Mouse (Mus musculus): Measurements from ENCODE around the gene Mgea5. TPM values are rescaled to one million over a fixed set of nuclear protein-coding genes. Genes with fewer than 3 reads are reported as not detected.

Mgea5 gene
- polyA plus RNA-seq, 1 experiment from 2014 or later = 93.2 TPM

GRCm38 (mm10) chr19:45736241-45736640, 47.4 kb downstream of the Mgea5 start:
- Histone ChIP-seq H3K4me2 (replicated peaks; ENCODE audit: low read depth, low read length) (no peak overlapping the region), H3K9me3 (ENCODE audit: control insufficient read depth, low read length) (no peaks in the 10 kb centered on the region), H3K36me3 (ENCODE audit: control insufficient read depth, insufficient read depth, low read length) (no peaks in the 10 kb centered on the region), H3K4me1 (replicated peaks; ENCODE audit: control insufficient read depth, insufficient read depth, low read length) (peaks cover 5% of the 10 kb centered on the region), H3K4me3 (ENCODE audit: low read depth, low read length) (no peak overlapping the region), H3K27me3 (ENCODE audit: control insufficient read depth, insufficient read depth, low read length) (peaks cover 95% of the 10 kb centered on the region), H3K9ac (ENCODE audit: low read depth, low read length) (no peak overlapping the region), H3K27ac (ENCODE audit: low read depth, low read length) (no peak overlapping the region)
- DNase-seq (ENCODE audit: low spot score) (no peak), ATAC-seq (ENCODE audit: low FRiP score) (no peak)
- WGBS = 42% methylated on average over 1 of the region's 1 CpGs

DNA sequence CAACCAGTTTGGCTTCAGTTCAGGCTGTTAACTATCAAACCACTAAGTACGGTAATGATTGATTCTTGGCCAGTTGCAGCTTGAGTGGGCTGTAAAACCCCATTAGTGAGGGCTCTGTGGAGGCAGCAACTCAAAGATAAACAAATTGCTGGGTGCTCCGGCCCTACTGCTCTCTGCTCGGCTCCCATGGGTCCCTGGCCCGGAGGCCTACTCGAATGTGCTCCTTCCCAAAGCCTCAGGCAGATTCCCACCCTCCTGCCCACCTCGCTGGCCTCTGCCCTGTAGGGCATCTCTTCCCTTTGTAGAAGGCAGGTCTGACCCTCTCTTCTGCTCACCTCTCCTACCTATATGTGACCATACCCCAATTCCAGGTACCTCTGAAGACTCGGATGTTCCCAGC, 48.9 kb downstream of the Mgea5 start:
- DNase-seq (ENCODE audit: low spot score) (no peak), ATAC-seq (ENCODE audit: low FRiP score) (no peak)
- no peaks in the 10 kb centered on the region for H3K9me3 ChIP-seq (ENCODE audit: control insufficient read depth, low read length)
- H3K4me1 ChIP-seq (replicated peaks; ENCODE audit: control insufficient read depth, insufficient read depth, low read length) = peaks cover 5% of the 10 kb centered on the region
- H3K36me3 ChIP-seq (ENCODE audit: control insufficient read depth, insufficient read depth, low read length) = no peaks in the 10 kb centered on the region
- 33% methylated on average over 7 of the region's 7 CpGs for WGBS
- no peak overlapping the region for H3K27ac ChIP-seq (ENCODE audit: low read depth, low read length)
- no peak overlapping the region for H3K9ac ChIP-seq (ENCODE audit: low read depth, low read length)
- H3K4me3 ChIP-seq (ENCODE audit: low read depth, low read length) = no peak overlapping the region
- H3K27me3 ChIP-seq (ENCODE audit: control insufficient read depth, insufficient read depth, low read length) = peaks cover 99% of the 10 kb centered on the region
- no peak overlapping the region for H3K4me2 ChIP-seq (replicated peaks; ENCODE audit: low read depth, low read length)

DNA sequence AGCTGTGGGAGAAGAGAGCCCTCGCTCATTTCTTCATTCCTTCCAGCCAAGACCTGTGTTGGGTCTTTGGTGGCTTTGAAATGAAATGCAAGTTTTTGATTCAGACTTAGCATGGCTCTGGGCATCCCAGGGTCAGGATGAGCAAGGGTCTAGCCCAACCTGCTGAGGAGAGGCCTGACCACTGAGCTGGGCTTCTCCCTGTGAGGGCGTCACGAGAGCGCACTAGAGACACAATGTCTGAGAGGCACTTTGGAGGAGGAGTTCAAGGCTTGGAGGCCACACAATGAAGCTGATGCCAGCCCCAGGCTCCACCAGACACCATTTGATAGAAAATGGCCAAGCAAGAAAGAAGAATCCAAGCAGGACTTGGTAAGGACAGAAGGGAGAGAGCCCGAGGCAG, 49.4 kb downstream of the Mgea5 start:
- no peak for ATAC-seq (ENCODE audit: low FRiP score)
- 59% methylated on average over 5 of the region's 5 CpGs for WGBS
- no peak overlapping the region for H3K9ac ChIP-seq (ENCODE audit: low read depth, low read length)
- H3K4me2 ChIP-seq (replicated peaks; ENCODE audit: low read depth, low read length) = no peak overlapping the region
- H3K27ac ChIP-seq (ENCODE audit: low read depth, low read length) = no peak overlapping the region
- no peak overlapping the region for H3K4me3 ChIP-seq (ENCODE audit: low read depth, low read length)
- peaks cover 5% of the 10 kb centered on the region for H3K4me1 ChIP-seq (replicated peaks; ENCODE audit: control insufficient read depth, insufficient read depth, low read length)
- peaks cover 95% of the 10 kb centered on the region for H3K27me3 ChIP-seq (ENCODE audit: control insufficient read depth, insufficient read depth, low read length)
- H3K36me3 ChIP-seq (ENCODE audit: control insufficient read depth, insufficient read depth, low read length) = no peaks in the 10 kb centered on the region
- no peaks in the 10 kb centered on the region for H3K9me3 ChIP-seq (ENCODE audit: control insufficient read depth, low read length)
- no peak for DNase-seq (ENCODE audit: low spot score)

DNA sequence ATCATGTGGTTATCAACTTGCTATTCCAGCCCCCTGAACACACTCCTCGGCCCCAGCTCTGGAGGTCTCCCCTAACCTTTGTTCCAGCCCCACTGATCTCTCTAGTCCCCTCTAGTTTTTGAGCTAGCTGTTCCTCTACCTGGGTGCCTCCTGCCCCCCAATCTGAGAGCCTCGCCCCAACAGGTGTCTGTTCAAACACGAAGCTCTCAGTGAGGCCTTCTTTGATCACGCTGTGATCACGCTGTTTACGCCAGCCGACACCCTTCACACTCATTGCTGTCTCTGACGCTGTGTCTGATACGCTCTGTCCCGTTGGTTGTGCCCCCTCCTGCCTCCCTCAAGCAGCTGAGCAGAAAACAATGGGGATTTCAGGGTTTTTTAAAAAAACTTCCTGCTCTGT, 50.1 kb downstream of the Mgea5 start:
- Histone ChIP-seq H3K9me3 (ENCODE audit: control insufficient read depth, low read length) (no peaks in the 10 kb centered on the region), H3K4me3 (ENCODE audit: low read depth, low read length) (no peak overlapping the region), H3K9ac (ENCODE audit: low read depth, low read length) (no peak overlapping the region), H3K27me3 (ENCODE audit: control insufficient read depth, insufficient read depth, low read length) (peaks cover 93% of the 10 kb centered on the region), H3K36me3 (ENCODE audit: control insufficient read depth, insufficient read depth, low read length) (no peaks in the 10 kb centered on the region), H3K27ac (ENCODE audit: low read depth, low read length) (no peak overlapping the region), H3K4me2 (replicated peaks; ENCODE audit: low read depth, low read length) (no peak overlapping the region), H3K4me1 (replicated peaks; ENCODE audit: control insufficient read depth, insufficient read depth, low read length) (peaks cover 5% of the 10 kb centered on the region)
- no peak for DNase-seq (ENCODE audit: low spot score)
- 8% methylated on average over 10 of the region's 10 CpGs for WGBS
- ATAC-seq (ENCODE audit: low FRiP score) = no peak

- H3K4me3 ChIP-seq (ENCODE audit: low read depth, low read length) = no peak overlapping the region
- H3K4me1 ChIP-seq (replicated peaks; ENCODE audit: control insufficient read depth, insufficient read depth, low read length) = no peaks in the 10 kb centered on the region; the same call in 1 of the 2 replicates
- peaks cover 91% of the 10 kb centered on the region for H3K27me3 ChIP-seq (ENCODE audit: control insufficient read depth, insufficient read depth, low read length)
- 82% methylated on average over 7 of the region's 7 CpGs for WGBS
- no peaks in the 10 kb centered on the region for H3K9me3 ChIP-seq (ENCODE audit: control insufficient read depth, low read length)
- no peak overlapping the region for H3K9ac ChIP-seq (ENCODE audit: low read depth, low read length)
- no peak overlapping the region for H3K27ac ChIP-seq (ENCODE audit: low read depth, low read length)
- DNase-seq (ENCODE audit: low spot score) = no peak
- H3K36me3 ChIP-seq (ENCODE audit: control insufficient read depth, insufficient read depth, low read length) = no peaks in the 10 kb centered on the region
- ATAC-seq (ENCODE audit: low FRiP score) = no peak
- H3K4me2 ChIP-seq (replicated peaks; ENCODE audit: low read depth, low read length) = no peak overlapping the region
Measured at GRCm38 (mm10) chr19:45731658-45732057, 52.0 kb downstream of the Mgea5 start.

DNA sequence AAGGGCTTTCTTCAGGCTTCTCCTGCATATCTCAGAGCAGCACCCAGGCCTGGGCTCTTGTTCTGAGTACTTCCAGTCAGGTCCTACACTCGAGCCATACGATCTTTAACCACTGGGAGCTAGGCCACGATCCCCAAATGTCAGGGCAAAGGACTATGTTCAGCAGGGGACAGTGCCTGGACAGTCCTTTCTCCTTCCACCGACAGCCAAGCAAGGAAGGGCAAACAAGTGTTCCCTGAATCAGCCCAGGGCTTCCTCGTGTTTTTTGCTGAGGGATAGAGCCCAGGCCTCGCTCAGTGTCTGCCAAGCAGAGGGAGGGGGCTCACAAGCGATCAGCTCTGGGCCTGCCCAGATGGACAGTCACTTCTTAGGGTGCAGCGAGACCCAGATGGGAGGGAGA, 53.6 kb downstream of the Mgea5 start:
- Histone ChIP-seq H3K4me1 (replicated peaks; ENCODE audit: control insufficient read depth, insufficient read depth, low read length) (no peaks in the 10 kb centered on the region; the same call in 1 of the 2 replicates), H3K4me3 (ENCODE audit: low read depth, low read length) (no peak overlapping the region), H3K27ac (ENCODE audit: low read depth, low read length) (no peak overlapping the region), H3K9ac (ENCODE audit: low read depth, low read length) (no peak overlapping the region), H3K36me3 (ENCODE audit: control insufficient read depth, insufficient read depth, low read length) (no peaks in the 10 kb centered on the region), H3K27me3 (ENCODE audit: control insufficient read depth, insufficient read depth, low read length) (peaks cover 89% of the 10 kb centered on the region), H3K9me3 (ENCODE audit: control insufficient read depth, low read length) (no peaks in the 10 kb centered on the region), H3K4me2 (replicated peaks; ENCODE audit: low read depth, low read length) (no peak overlapping the region)
- ATAC-seq (ENCODE audit: low FRiP score) = no peak
- 68% methylated on average over 8 of the region's 8 CpGs for WGBS
- DNase-seq (ENCODE audit: low spot score) = no peak

DNA sequence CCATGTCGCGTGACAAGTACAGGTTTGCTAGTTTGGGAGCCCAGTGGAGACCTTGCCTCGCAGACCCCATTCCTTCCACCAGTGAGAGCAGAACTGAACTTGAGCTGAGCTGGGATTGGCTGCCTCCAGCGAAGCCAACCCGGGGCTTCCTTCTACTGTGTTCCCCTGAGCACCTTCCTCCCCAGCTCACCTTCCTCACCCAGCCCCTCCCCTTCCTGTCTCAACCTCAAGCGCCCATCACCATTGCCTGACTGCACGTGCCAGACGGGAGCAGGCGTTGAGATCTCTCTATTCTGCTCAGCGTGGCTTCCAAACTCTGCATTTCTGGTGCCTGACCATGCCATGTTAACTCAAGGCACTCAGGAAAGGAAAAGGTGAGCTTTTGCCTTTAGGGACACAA, 56.4 kb downstream of the Mgea5 start:
- Histone ChIP-seq H3K9me3 (ENCODE audit: control insufficient read depth, low read length) (no peaks in the 10 kb centered on the region), H3K36me3 (ENCODE audit: control insufficient read depth, insufficient read depth, low read length) (no peaks in the 10 kb centered on the region), H3K4me2 (replicated peaks; ENCODE audit: low read depth, low read length) (no peak overlapping the region), H3K9ac (ENCODE audit: low read depth, low read length) (no peak overlapping the region), H3K4me1 (replicated peaks; ENCODE audit: control insufficient read depth, insufficient read depth, low read length) (no peaks in the 10 kb centered on the region), H3K27me3 (ENCODE audit: control insufficient read depth, insufficient read depth, low read length) (peaks cover 85% of the 10 kb centered on the region), H3K4me3 (ENCODE audit: low read depth, low read length) (no peak overlapping the region), H3K27ac (ENCODE audit: low read depth, low read length) (no peak overlapping the region)
- DNase-seq (ENCODE audit: low spot score) = no peak
- WGBS = 81% methylated on average over 10 of the region's 10 CpGs
- ATAC-seq (ENCODE audit: low FRiP score) = no peak

DNA sequence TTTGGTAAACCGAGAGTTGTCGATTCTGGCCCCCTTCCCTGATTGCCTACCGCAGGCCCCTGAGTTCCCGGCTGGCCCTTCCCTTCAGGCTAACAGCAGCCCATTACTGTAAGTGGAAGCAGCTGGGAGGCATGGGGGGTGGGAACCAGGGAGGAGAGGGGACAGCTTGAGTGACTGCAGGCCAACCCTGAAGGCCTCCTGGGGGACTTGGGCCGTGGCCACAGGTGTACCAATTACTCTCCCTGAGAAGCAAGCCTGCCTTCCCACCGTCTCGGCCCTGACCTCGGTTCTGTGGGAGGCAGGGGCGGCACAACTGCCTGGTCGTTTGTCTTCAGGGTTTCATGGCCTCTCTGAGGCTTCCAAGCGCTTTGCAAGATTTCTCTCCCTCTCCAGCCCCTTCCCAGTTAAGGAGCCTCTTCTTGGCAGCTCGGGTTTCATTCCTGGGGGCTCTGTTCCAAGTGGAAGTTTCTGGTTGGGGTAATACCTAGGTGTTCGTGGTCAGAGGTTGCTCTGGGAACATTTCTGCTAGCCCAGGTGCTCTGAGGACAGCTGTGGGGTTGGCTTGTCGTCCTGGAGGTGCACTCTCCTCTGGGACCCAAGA, 57.9 kb downstream of the Mgea5 start:
- H3K36me3 ChIP-seq (ENCODE audit: control insufficient read depth, insufficient read depth, low read length) = no peaks in the 10 kb centered on the region
- DNase-seq (ENCODE audit: low spot score) (peak; percentile 49), ATAC-seq (ENCODE audit: low FRiP score) (no peak)
- H3K27ac ChIP-seq (ENCODE audit: low read depth, low read length) = no peak overlapping the region
- H3K27me3 ChIP-seq (ENCODE audit: control insufficient read depth, insufficient read depth, low read length) = peaks cover 83% of the 10 kb centered on the region
- no peak overlapping the region for H3K4me3 ChIP-seq (ENCODE audit: low read depth, low read length)
- H3K9ac ChIP-seq (ENCODE audit: low read depth, low read length) = no peak overlapping the region
- H3K4me2 ChIP-seq (replicated peaks; ENCODE audit: low read depth, low read length) = no peak overlapping the region
- no peaks in the 10 kb centered on the region for H3K4me1 ChIP-seq (replicated peaks; ENCODE audit: control insufficient read depth, insufficient read depth, low read length)
- 34% methylated on average over 14 of the region's 14 CpGs for WGBS
- no peaks in the 10 kb centered on the region for H3K9me3 ChIP-seq (ENCODE audit: control insufficient read depth, low read length)

GRCm38 (mm10) chr19:45722188-45722587, 61.4 kb downstream of the Mgea5 start:
- Histone ChIP-seq H3K9ac (ENCODE audit: low read depth, low read length) (no peak overlapping the region), H3K27me3 (ENCODE audit: control insufficient read depth, insufficient read depth, low read length) (peaks cover 84% of the 10 kb centered on the region), H3K27ac (ENCODE audit: low read depth, low read length) (no peak overlapping the region), H3K4me1 (replicated peaks; ENCODE audit: control insufficient read depth, insufficient read depth, low read length) (no peaks in the 10 kb centered on the region), H3K4me2 (replicated peaks; ENCODE audit: low read depth, low read length) (no peak overlapping the region), H3K9me3 (ENCODE audit: control insufficient read depth, low read length) (no peaks in the 10 kb centered on the region), H3K36me3 (ENCODE audit: control insufficient read depth, insufficient read depth, low read length) (no peaks in the 10 kb centered on the region), H3K4me3 (ENCODE audit: low read depth, low read length) (no peak overlapping the region)
- WGBS = 74% methylated on average over 5 of the region's 5 CpGs
- DNase-seq (ENCODE audit: low spot score) (no peak), ATAC-seq (ENCODE audit: low FRiP score) (no peak)
